Mouse (Mus musculus) stomach, postnatal 0 days (tissue): ENCODE measurements around the gene Agrn. TPM values are rescaled to one million over a fixed set of nuclear protein-coding genes. Genes with fewer than 3 reads are reported as not detected.
A peak's percentile ranks its signal among the peaks of the same experiment; 100 is the strongest.

Source experiments
- ATAC-seq: fragments of 200-750 bp; cut with Nextera tagmentation; 2 replicates; pipeline ENCODE4 v1.8.0; 2017; ENCODE audit not compliant: low FRiP score, low TSS enrichment
- DNase-seq: peaks from one replicate; pipeline ENCODE4 v3.0.0-alpha.2; 2016; ENCODE audit warnings: low spot score
- H3K27ac ChIP-seq: fragments of 300-500 bp; sonication (generic); replicated peaks from 2 replicates; pipeline ENCODE4 v1.5.1; 2014; ENCODE audit warnings: mild to moderate bottlenecking, control low read depth
- H3K27me3 ChIP-seq: fragments of 300-500 bp; sonication (generic); 2 replicates; pipeline ENCODE4 v1.6.1; 2014; ENCODE audit warnings: low read length; ENCODE audit not compliant: control insufficient read depth, insufficient read depth
- H3K36me3 ChIP-seq: fragments of 300-500 bp; sonication (generic); 2 replicates; pipeline ENCODE4 v1.6.1; 2014; ENCODE audit warnings: low read length, mixed read lengths; ENCODE audit not compliant: control insufficient read depth, insufficient read depth
- H3K4me1 ChIP-seq: fragments of 300-500 bp; sonication (generic); replicated peaks from 2 replicates; pipeline ENCODE4 v1.6.1; 2014; ENCODE audit warnings: antibody characterized with exemption; ENCODE audit not compliant: control insufficient read depth, insufficient read depth
- H3K4me2 ChIP-seq: fragments of 300-500 bp; sonication (generic); replicated peaks from 2 replicates; pipeline ENCODE4 v1.6.1; 2014; ENCODE audit warnings: low read depth, mild to moderate bottlenecking, control low read depth, moderate library complexity
- H3K4me3 ChIP-seq: fragments of 300-500 bp; sonication (generic); 2 replicates; pipeline ENCODE4 v1.5.1; 2014; ENCODE audit warnings: low read depth, low read length, control low read depth
- H3K9ac ChIP-seq: fragments of 300-500 bp; sonication (generic); 2 replicates; pipeline ENCODE4 v1.6.1; 2014; ENCODE audit warnings: mild to moderate bottlenecking, low read length, control low read depth, mixed read lengths
- H3K9me3 ChIP-seq: fragments of 300-500 bp; sonication (generic); 2 replicates; pipeline ENCODE4 v1.6.1; 2016; ENCODE audit warnings: low read length; ENCODE audit not compliant: control insufficient read depth
- CTCF ChIP-seq: IDR thresholded peaks from 2 replicates; pipeline ENCODE4 v1.5.1; 2016; ENCODE audit warnings: antibody characterized with exemption, low read depth, mild to moderate bottlenecking, moderate library complexity
- EP300 ChIP-seq: optimal IDR thresholded peaks from 2 replicates; pipeline ENCODE3; 2016; ENCODE audit warnings: antibody characterized with exemption
- whole genome bisulfite sequencing: fragments of 180-500 bp; shearing (Covaris S2); extraction: QIAGEN DNeasy Blood & Tissue Kit; methylation state at CpG from one replicate; pipeline ENCODE4 v1.1.7; 2014; 5-methylcytosine and 5-hydroxymethylcytosine counted together
- polyA plus RNA-seq: library from polyadenylated mRNA; unstranded; fragments of >200 nt; fragmentation: Nextera tagmentation; extraction: Ambion mirVana; gene quantifications from 2 replicates; pipeline ENCODE4 v1.2.1, GENCODE M21; 2015

The Agrn gene
- polyA plus RNA-seq, 1 experiment from 2014 or later: 17.7 TPM

DNA sequence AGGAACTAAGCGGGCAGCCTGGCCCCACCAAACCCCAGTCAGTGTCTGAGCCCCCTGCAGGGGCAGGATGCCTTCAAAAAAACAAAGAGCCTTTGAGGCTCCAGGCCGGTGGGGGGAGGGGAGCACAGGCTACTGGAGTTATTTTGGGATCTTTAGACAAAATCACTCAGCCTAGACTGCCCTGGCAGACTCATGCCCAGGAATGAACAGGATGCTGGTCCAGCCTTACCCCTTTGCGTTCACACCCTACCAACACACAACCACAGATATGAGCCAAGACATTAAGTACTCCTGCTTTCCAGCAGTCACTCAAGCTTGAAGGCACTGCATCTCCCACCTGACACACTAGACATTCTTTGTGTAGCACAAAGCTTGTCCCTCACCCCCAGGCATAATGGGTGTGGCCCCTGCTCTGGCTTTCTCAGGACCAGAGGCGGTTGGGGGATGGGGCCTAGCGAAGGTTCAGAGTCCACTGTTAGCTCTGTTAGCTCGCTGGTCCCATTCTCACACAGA is 8.4 kb downstream of the Agrn start:
- Histone ChIP-seq H3K4me3 (no peak overlapping the region), H3K27me3 (no peaks in the 10 kb centered on the region), H3K9me3 (no peaks in the 10 kb centered on the region), H3K4me1 (peaks cover 9% of the 10 kb centered on the region; the same call in 1 of the 2 replicates), H3K9ac (no peak overlapping the region), H3K36me3 (no peaks in the 10 kb centered on the region), H3K4me2 (no peak overlapping the region), H3K27ac (no peak overlapping the region)
- 42% methylated on average over 6 of the region's 6 CpGs for WGBS
- no peak for TF ChIP-seq EP300
- no peak for TF ChIP-seq CTCF
- DNase-seq (peak; percentile 84), ATAC-seq (peak; percentile 60)

DNA sequence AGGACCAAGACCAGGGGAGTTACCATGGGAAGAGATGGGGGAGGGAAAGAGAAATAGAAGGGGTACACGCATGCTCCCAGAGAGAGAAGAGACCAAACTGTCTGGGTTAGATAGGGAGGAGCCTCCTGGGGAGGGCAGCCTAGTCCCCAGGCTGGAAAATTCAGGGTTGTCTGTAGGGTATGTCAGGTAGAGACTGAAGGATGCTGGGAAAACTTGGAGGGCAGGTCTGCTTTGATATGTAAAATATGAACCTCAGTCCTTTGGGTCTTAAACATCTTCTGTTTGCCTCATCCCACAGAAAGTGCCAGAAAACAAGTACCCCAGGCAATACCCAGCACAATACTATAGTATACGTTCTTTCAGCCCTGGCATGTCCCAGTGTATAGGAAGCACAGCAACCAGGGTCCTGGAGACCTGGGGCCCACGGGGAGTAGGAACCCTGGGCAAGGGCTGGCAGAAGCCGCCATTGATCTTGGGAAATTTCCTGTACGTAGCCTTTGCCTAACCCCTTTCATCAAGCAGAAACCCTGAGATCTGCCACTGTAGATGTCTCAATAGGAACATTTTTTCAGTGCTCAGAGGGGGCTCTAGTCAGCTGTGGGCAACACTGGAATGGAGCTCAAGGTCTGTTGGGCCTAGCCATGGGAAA is 9.0 kb downstream of the Agrn start:
- Histone ChIP-seq H3K4me1 (peaks cover 9% of the 10 kb centered on the region; the same call in 1 of the 2 replicates), H3K4me2 (no peak overlapping the region), H3K9ac (no peak overlapping the region), H3K4me3 (no peak overlapping the region), H3K9me3 (no peaks in the 10 kb centered on the region), H3K36me3 (no peaks in the 10 kb centered on the region), H3K27ac (no peak overlapping the region), H3K27me3 (no peaks in the 10 kb centered on the region)
- 77% methylated on average over 5 of the region's 5 CpGs for WGBS
- ATAC-seq (no peak), DNase-seq (no peak)
- no peak for TF ChIP-seq EP300
- TF ChIP-seq CTCF: no peak

DNA sequence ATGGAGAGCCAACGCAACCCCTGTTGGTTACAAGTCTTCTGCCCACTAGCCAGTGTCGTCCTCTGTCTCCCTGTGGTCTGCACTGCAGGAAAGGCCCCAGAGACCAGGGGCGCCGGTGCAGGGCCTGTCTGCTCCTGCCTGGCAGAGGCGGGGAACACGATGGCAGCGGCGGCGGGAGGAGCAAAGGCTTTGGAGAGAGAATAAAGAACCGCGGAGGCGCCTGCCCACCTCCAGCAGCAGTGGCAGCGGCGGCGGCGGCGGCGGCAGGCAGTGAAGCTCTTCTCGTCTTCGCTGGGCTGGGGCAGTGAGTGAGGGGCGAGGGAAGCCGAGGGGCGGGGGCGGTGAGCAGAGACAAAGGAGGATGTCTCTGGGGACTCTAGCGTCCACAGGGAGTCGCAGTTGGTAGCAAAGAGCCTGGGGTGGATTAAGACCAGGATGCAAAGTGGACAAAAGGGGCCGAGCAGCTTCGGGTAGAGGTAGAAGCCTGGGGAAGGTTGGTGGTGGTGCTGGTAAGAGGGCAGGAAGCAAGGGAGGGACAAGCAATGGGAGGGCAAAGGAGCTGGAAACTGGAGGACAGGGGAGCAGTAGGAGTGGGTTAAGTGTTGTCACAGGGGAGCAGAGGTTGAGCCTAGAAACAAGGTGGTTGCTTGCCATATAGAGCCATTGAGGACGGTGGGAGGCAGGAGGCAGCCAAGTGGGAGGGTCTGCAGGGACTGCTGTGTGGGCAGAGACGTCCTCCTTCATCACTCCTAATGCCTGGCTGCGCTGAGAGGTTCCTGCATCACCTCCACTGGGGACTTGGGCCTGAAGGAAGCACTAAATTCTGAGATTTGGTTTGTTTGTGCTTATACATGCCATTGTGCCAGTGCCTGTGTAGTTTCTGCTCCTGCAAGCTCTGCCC is 11.1 kb downstream of the Agrn start:
- ATAC-seq: no peak
- H3K9me3 ChIP-seq: no peaks in the 10 kb centered on the region
- H3K4me3 ChIP-seq: no peak overlapping the region
- H3K4me1 ChIP-seq: no peaks in the 10 kb centered on the region
- peak overlapping the region; percentile 35; the same call in 1 of the 2 replicates for H3K4me2 ChIP-seq
- H3K9ac ChIP-seq: peak overlapping the region; percentile 8; the same call in 1 of the 2 replicates
- DNase-seq: no peak
- WGBS: 29% methylated on average over 30 of the region's 31 CpGs
- no peaks in the 10 kb centered on the region for H3K36me3 ChIP-seq
- TF ChIP-seq EP300 (no peak), CTCF (no peak; the same call in 1 of the 2 replicates)
- no peak overlapping the region for H3K27ac ChIP-seq
- H3K27me3 ChIP-seq: no peaks in the 10 kb centered on the region

DNA sequence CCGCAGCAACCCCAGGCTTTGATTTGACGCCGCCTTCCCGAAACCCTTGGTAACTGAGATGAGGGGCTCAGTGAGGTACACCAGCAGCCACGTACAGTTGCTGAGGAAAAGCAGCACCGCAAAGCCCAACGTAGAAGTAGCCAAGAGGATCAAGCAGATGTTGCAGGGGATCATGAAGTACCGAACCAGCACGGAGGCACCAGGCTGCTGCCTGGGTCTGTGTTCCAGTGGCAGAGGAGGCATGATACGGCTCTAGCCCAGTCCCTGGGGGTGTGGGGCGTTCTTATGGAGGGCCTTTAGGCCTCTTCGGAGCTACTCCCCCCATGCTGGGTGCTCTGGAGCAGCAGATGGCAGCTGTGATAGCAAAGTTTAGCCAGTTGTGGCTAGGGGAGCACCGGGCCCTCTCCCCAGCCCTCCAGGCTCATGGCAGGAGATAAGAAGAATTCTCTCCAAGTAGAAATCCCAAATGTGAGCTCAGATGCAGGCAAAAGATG is 11.8 kb downstream of the Agrn start:
- TF ChIP-seq EP300 (no peak), CTCF (no peak)
- H3K27me3 ChIP-seq: no peaks in the 10 kb centered on the region
- no peak overlapping the region for H3K27ac ChIP-seq
- H3K4me2 ChIP-seq: no peak overlapping the region; the same call in 1 of the 2 replicates
- 86% methylated on average over 13 of the region's 13 CpGs for WGBS
- H3K36me3 ChIP-seq: no peaks in the 10 kb centered on the region
- peak overlapping the region; percentile 8; the same call in 1 of the 2 replicates for H3K9ac ChIP-seq
- ATAC-seq: no peak
- H3K9me3 ChIP-seq: no peaks in the 10 kb centered on the region
- H3K4me1 ChIP-seq: no peaks in the 10 kb centered on the region
- no peak overlapping the region for H3K4me3 ChIP-seq
- DNase-seq: no peak

DNA sequence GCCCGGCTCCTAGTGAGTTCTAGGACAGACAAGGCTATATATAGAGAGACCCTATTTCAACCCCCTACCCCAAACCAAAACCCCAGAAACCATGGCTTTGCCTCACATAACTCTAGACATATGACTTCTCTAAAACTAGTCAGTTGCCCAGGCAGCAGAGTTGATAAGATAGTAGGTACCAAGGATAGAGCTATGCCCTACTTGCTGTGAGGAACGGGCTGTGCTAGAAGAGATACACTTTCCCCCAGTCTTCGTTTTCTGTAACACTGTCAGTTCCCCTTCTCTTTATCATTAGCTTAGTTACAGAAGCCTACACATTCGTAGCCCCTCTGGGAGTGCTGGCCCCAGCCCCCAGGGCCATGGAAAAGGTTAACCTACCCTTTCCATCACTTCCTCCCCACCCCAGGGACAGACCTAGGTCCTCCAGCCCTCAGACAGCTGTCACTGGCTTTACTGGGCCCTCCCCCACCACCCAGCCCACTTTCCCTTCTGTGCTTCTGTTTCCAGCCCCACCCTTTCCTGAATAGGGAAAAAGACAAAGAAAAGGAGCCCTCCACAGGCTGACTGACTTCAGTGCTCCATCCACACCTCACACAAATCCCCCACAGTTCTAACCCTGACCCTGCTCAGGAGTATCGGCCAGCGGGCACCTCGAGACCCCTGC is 12.9 kb downstream of the Agrn start:
- no peak for DNase-seq
- WGBS: 82% methylated on average over 7 of the region's 7 CpGs
- H3K27me3 ChIP-seq: no peaks in the 10 kb centered on the region

More for the DNA sequence above, 12.9 kb downstream of the Agrn start:
- Histone ChIP-seq H3K36me3 (no peaks in the 10 kb centered on the region), H3K4me2 (no peak overlapping the region), H3K9ac (no peak overlapping the region), H3K9me3 (no peaks in the 10 kb centered on the region), H3K4me1 (no peaks in the 10 kb centered on the region), H3K27ac (no peak overlapping the region), H3K4me3 (no peak overlapping the region)
- TF ChIP-seq EP300 (no peak), CTCF (no peak)
- ATAC-seq: no peak
